Mouse (Mus musculus): ENCODE results near the gene Psmb4. TPM values are rescaled to one million over a fixed set of nuclear protein-coding genes. Genes with fewer than 3 reads are reported as not detected.

Gene Psmb4
- polyA plus RNA-seq (2021; fragmentation: Nextera tagmentation) = 181 and 189 TPM in 2 replicates
- long read RNA-seq, experiment 1, transcript Psmb4-201 (7 exons, 1,183 nt) = major isoform, 116 of 134 reads
- long read RNA-seq, experiment 1, partial matches to known transcripts = 17 of 134 reads
- long read RNA-seq, experiment 1, other reads (novel, unspliced or antisense) = 1 of 134 reads
- long read RNA-seq, experiment 2, transcript Psmb4-201 (7 exons, 1,183 nt) = major isoform, 51 of 56 reads
- long read RNA-seq, experiment 2, partial matches to known transcripts = 4 of 56 reads
- long read RNA-seq, experiment 2, other reads (novel, unspliced or antisense) = 1 of 56 reads

DNA sequence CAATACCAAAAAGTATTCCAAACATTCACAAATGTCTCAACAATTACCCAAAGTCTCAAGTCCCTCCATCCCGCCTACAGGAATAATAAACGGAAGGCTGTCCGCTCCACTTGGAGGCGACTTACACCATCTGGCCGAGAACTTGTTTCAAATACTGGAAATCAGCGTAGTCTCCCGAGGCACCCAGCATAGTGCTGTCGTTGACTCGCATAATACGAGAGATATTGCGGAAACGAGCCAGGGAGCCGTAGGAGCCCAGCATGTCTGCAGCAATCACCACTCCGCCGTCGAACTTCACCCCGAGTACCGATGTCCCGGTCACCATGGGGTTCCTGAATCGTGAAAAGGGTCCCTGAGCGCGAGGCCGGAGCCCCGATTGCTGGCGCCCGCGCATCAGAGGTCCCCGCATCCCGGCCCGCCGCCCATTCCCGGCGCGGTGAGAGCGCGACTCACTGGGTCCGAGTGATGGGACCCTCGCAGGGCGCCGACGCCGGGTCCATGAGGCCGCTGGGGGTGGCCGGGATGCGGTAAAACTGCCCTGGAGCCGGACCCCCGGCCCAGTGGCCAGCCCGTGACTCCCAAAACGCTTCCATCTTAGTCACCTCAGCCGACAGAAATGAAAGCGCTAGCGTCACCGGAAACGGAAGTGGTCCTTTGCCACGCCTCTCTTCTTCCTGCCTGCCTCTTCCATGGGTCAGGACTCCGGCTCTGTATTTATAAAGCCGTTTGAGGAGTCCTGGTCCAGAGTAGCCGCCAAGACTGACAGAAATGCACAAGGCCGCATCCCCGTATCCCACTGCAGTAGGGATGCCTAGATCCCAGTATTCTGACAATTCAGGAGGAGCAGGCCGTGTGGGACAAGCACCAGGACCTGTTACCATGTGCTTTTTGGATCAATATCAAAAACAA, at the start of gene Psmb4:
Gene Psmb4 (minus strand): TSS at position 646 of the 909 bp plus-strand sequence.

DNA sequence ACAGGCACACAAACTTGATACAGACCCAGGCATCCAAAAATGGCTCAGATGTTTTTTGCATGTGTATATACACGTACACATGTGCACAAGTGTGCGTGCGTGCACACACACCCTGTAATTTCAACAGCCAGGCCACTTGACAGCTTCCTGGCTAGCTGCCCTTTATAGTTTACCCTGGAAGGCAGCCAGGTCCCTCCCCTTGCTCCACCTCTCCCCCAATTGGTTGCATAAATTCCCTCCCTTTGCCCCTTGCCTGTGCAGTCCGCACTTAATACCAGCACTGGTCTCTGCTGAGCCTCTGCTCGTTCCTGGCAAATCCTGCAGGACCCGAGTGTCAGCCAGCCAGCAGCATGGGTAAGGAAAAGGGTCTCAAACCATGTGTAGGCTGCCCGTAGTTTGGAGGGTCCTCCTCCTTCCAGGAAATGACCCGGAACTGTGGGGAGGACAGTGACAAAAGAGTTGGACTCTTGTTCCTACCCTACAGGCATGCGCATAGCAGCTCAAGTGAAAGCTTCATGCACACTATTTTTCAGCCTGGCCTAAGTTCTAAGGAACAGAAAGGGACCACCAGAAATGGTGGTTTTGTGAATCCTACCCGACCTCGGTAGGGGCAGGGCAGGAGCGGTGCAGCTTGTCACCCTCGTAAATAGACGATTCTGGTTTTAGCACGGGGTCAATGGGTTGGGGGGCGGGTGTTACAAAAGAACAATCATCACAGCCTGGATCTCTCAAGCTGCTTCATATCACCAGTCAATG, 46.2 kb upstream of the Psmb4 start, which contains the start of gene Selenbp1:
Gene Selenbp1 (plus strand): TSS at position 248 of the 756 bp plus-strand sequence.

DNA sequence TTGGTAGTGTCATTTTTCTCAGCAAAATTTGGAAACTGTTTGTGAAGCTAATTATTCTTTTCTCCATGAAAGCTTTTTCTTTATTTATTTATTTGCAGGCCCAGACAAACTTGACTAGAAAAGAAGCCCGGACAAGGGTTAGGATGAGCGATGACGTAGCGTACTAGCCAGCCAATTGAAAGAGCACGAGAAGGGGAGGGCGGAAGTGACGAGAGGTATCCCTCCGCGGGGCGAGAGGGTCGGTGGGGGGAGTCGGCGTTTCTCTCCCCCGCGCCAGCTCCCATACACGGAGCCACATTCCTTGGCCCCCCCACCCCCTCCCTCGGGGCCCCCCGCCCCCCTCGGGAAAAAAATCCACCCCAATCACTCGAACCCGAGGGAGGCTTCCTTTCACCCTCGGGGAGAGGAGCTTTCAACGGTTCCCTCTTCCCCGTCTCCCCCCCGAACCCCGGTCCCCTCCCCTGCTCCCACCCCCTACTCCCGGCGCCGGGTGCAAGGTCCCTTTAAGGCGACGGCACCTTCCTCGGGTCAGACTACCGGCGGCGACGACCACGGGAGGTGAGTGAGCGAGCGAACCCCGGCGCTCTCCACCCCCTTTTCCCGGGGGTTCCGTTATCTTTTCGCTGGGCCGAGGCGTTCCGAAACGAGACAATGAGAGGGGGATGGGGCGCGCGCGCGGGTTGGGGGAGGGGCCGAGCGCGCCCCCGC, 49.4 kb downstream of the Psmb4 start, which contains the start of gene Pogz:
Gene Pogz (plus strand): TSS at position 385 of the 708 bp plus-strand sequence.

Other genes starting within 250 kb of the Psmb4 start
- not detected in 2 replicates for gene Gm10972, start 243.8 kb downstream of the Psmb4 start, polyA plus RNA-seq (2021; fragmentation: Nextera tagmentation)
- 0.85 and 2.0 TPM in 2 replicates for gene Tuft1, start 228.1 kb downstream of the Psmb4 start, polyA plus RNA-seq (2021; fragmentation: Nextera tagmentation)
- 0.59 TPM in 1 of 2 replicates, not detected in the other for gene Selenbp2, start 193.4 kb downstream of the Psmb4 start, polyA plus RNA-seq (2021; fragmentation: Nextera tagmentation)
- gene Cgn, start 100.5 kb downstream of the Psmb4 start, polyA plus RNA-seq (2021; fragmentation: Nextera tagmentation) = 0.73 and 2.1 TPM in 2 replicates
- 5.5 and 5.9 TPM in 2 replicates for gene Pogz, start 49.4 kb downstream of the Psmb4 start, polyA plus RNA-seq (2021; fragmentation: Nextera tagmentation)
- 36.6 and 38.5 TPM in 2 replicates for gene Selenbp1, start 46.1 kb upstream of the Psmb4 start, polyA plus RNA-seq (2021; fragmentation: Nextera tagmentation)
- 2.5 and 2.6 TPM in 2 replicates for gene Rfx5, start 67.1 kb upstream of the Psmb4 start, polyA plus RNA-seq (2021; fragmentation: Nextera tagmentation)
- 9.2 and 10.6 TPM in 2 replicates for gene Pi4kb, start 87.8 kb upstream of the Psmb4 start, polyA plus RNA-seq (2021; fragmentation: Nextera tagmentation)
- 4.8 and 5.7 TPM in 2 replicates for gene Zfp687, start 128.5 kb upstream of the Psmb4 start, polyA plus RNA-seq (2021; fragmentation: Nextera tagmentation)
- gene Psmd4, start 155.7 kb upstream of the Psmb4 start, polyA plus RNA-seq (2021; fragmentation: Nextera tagmentation) = 232 and 236 TPM in 2 replicates
- gene Pip5k1a, start 220.0 kb upstream of the Psmb4 start, polyA plus RNA-seq (2021; fragmentation: Nextera tagmentation) = 11.3 and 13.1 TPM in 2 replicates
- gene Vps72, start 224.1 kb upstream of the Psmb4 start, polyA plus RNA-seq (2021; fragmentation: Nextera tagmentation) = 42.0 and 50.9 TPM in 2 replicates
- 0.41 and 0.44 TPM in 2 replicates for gene Tmod4, start 237.5 kb upstream of the Psmb4 start, polyA plus RNA-seq (2021; fragmentation: Nextera tagmentation)
- 58.4 and 58.8 TPM in 2 replicates for gene Scnm1, start 247.1 kb upstream of the Psmb4 start, polyA plus RNA-seq (2021; fragmentation: Nextera tagmentation)
- 9.2 and 11.4 TPM in 2 replicates for gene Lysmd1, start 247.1 kb upstream of the Psmb4 start, polyA plus RNA-seq (2021; fragmentation: Nextera tagmentation)